Mouse (Mus musculus): ENCODE data around the gene Trpm7. TPM values are rescaled to one million over a fixed set of nuclear protein-coding genes. Genes with fewer than 3 reads are reported as not detected.

The Trpm7 gene
- polyA plus RNA-seq, 1 experiment: 8.7 TPM

Other genes starting within 250 kb of the Trpm7 start
- 6.8 and 8.6 TPM in 2 replicates for gene Gabpb1, start 199.9 kb downstream of the Trpm7 start, polyA plus RNA-seq (2012; rRNA removed)
- 23.1 and 24.6 TPM in 2 replicates for gene Usp8, start 168.9 kb downstream of the Trpm7 start, polyA plus RNA-seq (2012; rRNA removed)
- 1.8 and 3.0 TPM in 2 replicates for gene Usp50, start 92.8 kb downstream of the Trpm7 start, polyA plus RNA-seq (2012; rRNA removed)
- 14.6 and 15.6 TPM in 2 replicates for gene Sppl2a, start 57.0 kb upstream of the Trpm7 start, polyA plus RNA-seq (2012; rRNA removed)
- 3.5 and 3.6 TPM in 2 replicates for gene Ap4e1, start 132.5 kb upstream of the Trpm7 start, polyA plus RNA-seq (2012; rRNA removed)
- gene Blvra, start 194.4 kb upstream of the Trpm7 start, polyA plus RNA-seq (2012; rRNA removed): 13.5 and 18.6 TPM in 2 replicates

Measured in gonadal fat pad, adult 2 months (tissue).